Mouse (Mus musculus) intestine, embryonic 14.5 days (tissue): ENCODE data around the gene Fancc. TPM values are rescaled to one million over a fixed set of nuclear protein-coding genes. Genes with fewer than 3 reads are reported as not detected.

Source experiments
- ATAC-seq: fragments of 200-750 bp; cut with Nextera tagmentation; replicated peaks from 2 replicates; pipeline ENCODE4 v1.8.0; 2017; ENCODE audit warnings: low read depth, moderate number of reproducible peaks, moderate TSS enrichment, moderate library complexity; ENCODE audit not compliant: low FRiP score, low TSS enrichment
- DNase-seq: peaks from one replicate; pipeline ENCODE4 v3.0.0-alpha.2; 2018; ENCODE audit warnings: low spot score
- H3K27ac ChIP-seq: fragments of 300-500 bp; sonication (generic); 2 replicates; pipeline ENCODE4 v1.5.1; 2014; ENCODE audit warnings: low read depth, mild to moderate bottlenecking, control low read depth
- H3K27me3 ChIP-seq: fragments of 300-500 bp; sonication (generic); replicated peaks from 2 replicates; pipeline ENCODE4 v1.6.1; 2014; ENCODE audit warnings: low read length, control low read depth; ENCODE audit not compliant: control insufficient read depth, insufficient read depth
- H3K36me3 ChIP-seq: fragments of 300-500 bp; sonication (generic); 2 replicates; pipeline ENCODE4 v1.6.1; 2014; ENCODE audit warnings: low read length, control low read depth; ENCODE audit not compliant: control insufficient read depth, insufficient read depth
- H3K4me1 ChIP-seq: fragments of 300-500 bp; sonication (generic); replicated peaks from 2 replicates; pipeline ENCODE4 v1.6.1; 2014; ENCODE audit warnings: low read length, control low read depth, mixed read lengths; ENCODE audit not compliant: control insufficient read depth, insufficient read depth
- H3K4me2 ChIP-seq: fragments of 300-500 bp; sonication (generic); 2 replicates; pipeline ENCODE4 v1.6.1; 2014; ENCODE audit warnings: low read length
- H3K4me3 ChIP-seq: fragments of 300-500 bp; sonication (generic); 2 replicates; pipeline ENCODE4 v1.5.1; 2014; ENCODE audit warnings: low read depth, low read length, control low read depth, mixed read lengths
- H3K9ac ChIP-seq: fragments of 300-500 bp; sonication (generic); 2 replicates; pipeline ENCODE4 v1.6.1; 2014; ENCODE audit warnings: mild to moderate bottlenecking, low read length
- H3K9me3 ChIP-seq: fragments of 300-500 bp; sonication (generic); 2 replicates; pipeline ENCODE4 v1.6.1; 2016; ENCODE audit warnings: low read length, control low read depth; ENCODE audit not compliant: control insufficient read depth
- WGBS: fragments of 180-500 bp; shearing (Covaris S2); extraction: QIAGEN DNeasy Blood & Tissue Kit; methylation state at CpG from one replicate; pipeline ENCODE4 v1.1.7; 2014; 5-methylcytosine and 5-hydroxymethylcytosine counted together
- polyA plus RNA-seq: library from polyadenylated mRNA; unstranded; fragments of >200 nt; fragmentation: Nextera tagmentation; extraction: Ambion mirVana; gene quantifications from 2 replicates; pipeline ENCODE4 v1.2.1, GENCODE M21; 2014

Gene Fancc
- polyA plus RNA-seq, 1 experiment from 2014 or later: 18.3 TPM

GRCm38 (mm10) chr13:63278141-63278631 lies 218.9 kb downstream of the Fancc start:
- ATAC-seq (no peak), DNase-seq (no peak)
- Histone ChIP-seq H3K36me3 (peaks cover 16% of the 10 kb centered on the region), H3K4me1 (peaks cover 45% of the 10 kb centered on the region), H3K4me3 (peak overlapping the region; percentile 11; the same call in 1 of the 2 replicates), H3K27me3 (no peaks in the 10 kb centered on the region), H3K9me3 (no peaks in the 10 kb centered on the region), H3K27ac (peak overlapping the region; percentile 76), H3K9ac (peak overlapping the region; percentile 8; the same call in 1 of the 2 replicates), H3K4me2 (peak overlapping the region; percentile 41)
- 33% methylated on average over 5 of the region's 5 CpGs for WGBS

- H3K4me1 ChIP-seq: peaks cover 46% of the 10 kb centered on the region
- H3K27ac ChIP-seq: peak overlapping the region; percentile 76
- H3K36me3 ChIP-seq: 0 out of 2 replicates have a peak, but pooled peaks cover 7% of the 10 kb centered on the region
- 52% methylated on average over 5 of the region's 5 CpGs for WGBS
- no peak overlapping the region; the same call in 1 of the 2 replicates for H3K4me3 ChIP-seq
- no peaks in the 10 kb centered on the region for H3K27me3 ChIP-seq
- H3K4me2 ChIP-seq: peak overlapping the region; percentile 54
- no peak overlapping the region for H3K9ac ChIP-seq
- DNase-seq: no peak
- no peak for ATAC-seq
- no peaks in the 10 kb centered on the region for H3K9me3 ChIP-seq
These were observed 219.8 kb downstream of the Fancc start for GRCm38 (mm10) chr13:63277316-63277715.

- 87% methylated on average over 4 of the region's 4 CpGs for WGBS
- H3K4me3 ChIP-seq: 0 out of 2 replicates have a peak overlapping the region, but pooled peaks have one; percentile 35
These were observed 220.7 kb downstream of the Fancc start for GRCm38 (mm10) chr13:63276389-63276788.

GRCm38 (mm10) chr13:63274488-63275166 lies 222.5 kb downstream of the Fancc start:
- Histone ChIP-seq H3K27ac (0 out of 2 replicates have a peak overlapping the region, but pooled peaks have one; percentile 12), H3K27me3 (no peaks in the 10 kb centered on the region), H3K4me1 (peaks cover 34% of the 10 kb centered on the region)

More at GRCm38 (mm10) chr13:63276389-63276788, 220.7 kb downstream of the Fancc start:
- no peak overlapping the region for H3K9ac ChIP-seq
- H3K27me3 ChIP-seq: no peaks in the 10 kb centered on the region
- DNase-seq: no peak
- H3K4me1 ChIP-seq: peaks cover 49% of the 10 kb centered on the region
- no peak for ATAC-seq
- no peaks in the 10 kb centered on the region for H3K9me3 ChIP-seq
- no peak overlapping the region for H3K27ac ChIP-seq
- H3K36me3 ChIP-seq: no peaks in the 10 kb centered on the region
- H3K4me2 ChIP-seq: peak overlapping the region; percentile 54

GRCm38 (mm10) chr13:63273859-63274258 lies 223.2 kb downstream of the Fancc start:
- no peaks in the 10 kb centered on the region for H3K27me3 ChIP-seq
- H3K9ac ChIP-seq: peak overlapping the region; percentile 39
- DNase-seq (no peak), ATAC-seq (no peak)
- peak overlapping the region; percentile 35 for H3K4me3 ChIP-seq
- peak overlapping the region; percentile 12; the same call in 1 of the 2 replicates for H3K27ac ChIP-seq
- 48% methylated on average over 2 of the region's 2 CpGs for WGBS
- H3K36me3 ChIP-seq: no peaks in the 10 kb centered on the region
- no peaks in the 10 kb centered on the region for H3K9me3 ChIP-seq
- peaks cover 27% of the 10 kb centered on the region for H3K4me1 ChIP-seq
- H3K4me2 ChIP-seq: peak overlapping the region; percentile 54

More at GRCm38 (mm10) chr13:63274488-63275166, 222.5 kb downstream of the Fancc start:
- peak overlapping the region; percentile 35 for H3K4me3 ChIP-seq
- no peak for ATAC-seq
- DNase-seq: no peak
- peak overlapping the region; percentile 54 for H3K4me2 ChIP-seq
- no peaks in the 10 kb centered on the region for H3K9me3 ChIP-seq
- 70% methylated on average over 10 of the region's 10 CpGs for WGBS
- H3K36me3 ChIP-seq: no peaks in the 10 kb centered on the region
- peak overlapping the region; percentile 39 for H3K9ac ChIP-seq

- peak overlapping the region; percentile 54 for H3K4me2 ChIP-seq
- peak; percentile 87 for DNase-seq
- no peaks in the 10 kb centered on the region for H3K27me3 ChIP-seq
- H3K36me3 ChIP-seq: no peaks in the 10 kb centered on the region
- 5% methylated on average over 27 of the region's 27 CpGs for WGBS
- H3K9ac ChIP-seq: peak overlapping the region; percentile 39
- H3K4me3 ChIP-seq: peak overlapping the region; percentile 35
- peak overlapping the region; percentile 74 for H3K27ac ChIP-seq
- ATAC-seq: peak; percentile 93
- peaks cover 16% of the 10 kb centered on the region for H3K4me1 ChIP-seq
- H3K9me3 ChIP-seq: no peaks in the 10 kb centered on the region
These were observed 224.4 kb downstream of the Fancc start for GRCm38 (mm10) chr13:63272602-63273229.

GRCm38 (mm10) chr13:63272017-63272601 lies 225.0 kb downstream of the Fancc start:
- Histone ChIP-seq H3K9ac (peak overlapping the region; percentile 39), H3K4me3 (peak overlapping the region; percentile 35), H3K36me3 (no peaks in the 10 kb centered on the region), H3K27me3 (no peaks in the 10 kb centered on the region), H3K27ac (peak overlapping the region; percentile 74), H3K9me3 (no peaks in the 10 kb centered on the region), H3K4me2 (peak overlapping the region; percentile 54), H3K4me1 (peaks cover 10% of the 10 kb centered on the region)
- WGBS: 17% methylated on average over 16 of the region's 16 CpGs
- ATAC-seq (no peak; the same call in 1 of the 2 replicates), DNase-seq (peak; percentile 75)

GRCm38 (mm10) chr13:63270191-63270590 lies 226.9 kb downstream of the Fancc start:
- H3K27ac ChIP-seq: no peak overlapping the region
- H3K4me1 ChIP-seq: peaks cover 5% of the 10 kb centered on the region
- H3K27me3 ChIP-seq: no peaks in the 10 kb centered on the region
- H3K4me3 ChIP-seq: no peak overlapping the region
- no peak for ATAC-seq
- no peaks in the 10 kb centered on the region for H3K9me3 ChIP-seq
- no peaks in the 10 kb centered on the region for H3K36me3 ChIP-seq
- no peak overlapping the region for H3K4me2 ChIP-seq
- DNase-seq: no peak
- H3K9ac ChIP-seq: no peak overlapping the region
- WGBS: 53% methylated on average over 5 of the region's 5 CpGs
